Mouse (Mus musculus) lung, postnatal 0 days (tissue): Measurements from ENCODE around the gene Map3k6.

Experiments
- CTCF ChIP-seq: IDR thresholded peaks from 2 replicates; pipeline ENCODE4 v1.5.1; 2016; ENCODE audit warnings: antibody characterized with exemption, mild to moderate bottlenecking
- EP300 ChIP-seq: IDR thresholded peaks from 2 replicates; pipeline ENCODE4 v1.6.1; 2016; ENCODE audit warnings: antibody characterized with exemption, mild to moderate bottlenecking, control low read depth

GRCm38 (mm10) chr4:133252089-133252488, 11.5 kb downstream of the Map3k6 start:
- TF ChIP-seq CTCF: peak; percentile 13; the same call in 1 of the 2 replicates
- 0 out of 2 replicates have a peak, but pooled peaks have one; percentile 7 for TF ChIP-seq EP300
